Mouse (Mus musculus): ENCODE results near the gene Irgm1. TPM values are rescaled to one million over a fixed set of nuclear protein-coding genes. Genes with fewer than 3 reads are reported as not detected.
"Not testable (repeated sequence)": the region's sequence is repeated elsewhere in the genome, so short reads cannot be mapped to it uniquely, and the experiment has no call there.

The Irgm1 gene
- 1.2 and 1.6 TPM in 2 replicates for polyA plus RNA-seq (2016; fragmentation: Nextera tagmentation; extraction: Ambion mirVana)

GRCm38 (mm10) chr11:48871201-48871772, at the start of gene Irgm1:
Gene Irgm1 (minus strand): TSS chr11:48871683.
- no peaks in the 10 kb centered on the region for H3K36me3 ChIP-seq (replicated peaks)
- H3K4me3 ChIP-seq, result peak within 1 kb of the TSS; percentile 54
- peaks cover 21% of the 10 kb centered on the region for H3K4me1 ChIP-seq
- 2% methylated on average over 19 of the region's 19 CpGs for WGBS
- peaks cover 43% of the 10 kb centered on the region for H3K27me3 ChIP-seq (ENCODE audit: poor library complexity, severe bottlenecking)
- H3K27ac ChIP-seq, result peak within 1 kb of the TSS; percentile 73
- DNase-seq (ENCODE audit: extremely low spot score, low spot score), result peak; percentile 44
- H3K9me3 ChIP-seq, result no peaks in the 10 kb centered on the region

DNA sequence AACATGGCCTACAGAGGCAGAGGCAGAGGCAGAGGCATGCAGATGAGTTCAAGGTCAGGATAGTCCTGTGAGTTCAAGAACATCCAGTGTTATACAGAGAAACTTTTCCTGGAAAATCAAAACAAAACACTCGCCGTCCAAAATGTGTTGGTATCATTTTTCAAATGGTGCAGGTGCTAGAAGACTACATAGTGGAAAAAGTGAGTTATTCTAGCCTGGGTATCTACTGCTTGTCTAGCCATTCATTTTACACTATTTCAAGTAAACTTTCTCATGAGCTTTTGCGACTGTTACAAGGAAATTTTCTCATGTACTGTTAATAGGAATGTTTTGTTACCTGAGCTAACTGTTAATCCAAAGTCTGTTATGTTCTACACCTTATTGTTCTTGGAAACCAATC, 46.9 kb upstream of the Irgm1 start:
- H3K36me3 ChIP-seq (replicated peaks), result no peaks in the 10 kb centered on the region
- no peak overlapping the region for H3K27ac ChIP-seq
- H3K27me3 ChIP-seq (ENCODE audit: poor library complexity, severe bottlenecking), result no peaks in the 10 kb centered on the region
- H3K9me3 ChIP-seq, result no peaks in the 10 kb centered on the region
- no peak for DNase-seq (ENCODE audit: extremely low spot score, low spot score)
- H3K4me1 ChIP-seq, result no peaks in the 10 kb centered on the region
- no peak overlapping the region for H3K4me3 ChIP-seq
- 88% methylated on average over 3 of the region's 3 CpGs for WGBS

- Histone ChIP-seq H3K36me3 (replicated peaks) (no peaks in the 10 kb centered on the region), H3K9me3 (no peaks in the 10 kb centered on the region), H3K4me3 (no peak overlapping the region), H3K27ac (no peak overlapping the region), H3K4me1 (no peaks in the 10 kb centered on the region), H3K27me3 (ENCODE audit: poor library complexity, severe bottlenecking) (no peaks in the 10 kb centered on the region)
- WGBS, result 96% methylated on average over 1 of the region's 1 CpGs
- no peak for DNase-seq (ENCODE audit: extremely low spot score, low spot score)
Observed at GRCm38 (mm10) chr11:48913611-48914010, 42.1 kb upstream of the Irgm1 start.

- DNase-seq (ENCODE audit: extremely low spot score, low spot score), result no peak
- WGBS, result 79% methylated on average over 1 of the region's 1 CpGs
Observed at GRCm38 (mm10) chr11:48908459-48908858, 37.0 kb upstream of the Irgm1 start.

DNA sequence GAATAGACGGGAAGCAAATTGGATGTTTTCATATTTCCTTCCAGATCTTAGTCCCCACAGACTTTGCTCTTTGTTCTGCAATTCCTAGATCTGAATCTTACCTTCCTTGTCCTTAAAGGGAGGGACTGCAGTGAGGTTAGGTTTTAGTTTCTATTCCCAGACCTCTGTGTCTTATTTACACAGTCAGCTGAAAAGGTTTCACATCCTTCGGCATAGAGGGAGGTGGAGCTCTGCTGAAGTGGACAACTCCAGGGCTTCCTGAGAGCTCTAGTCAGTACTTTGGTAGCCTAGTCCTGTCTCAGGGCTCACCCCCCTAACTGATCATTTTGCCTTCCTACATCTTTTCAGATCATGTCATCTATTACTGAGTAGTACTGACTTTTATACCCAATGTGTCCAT, 30.5 kb upstream of the Irgm1 start, which contains the start of gene Gm5431:
Gm5431 (minus strand) TSS at position 194 of the 400 bp plus-strand sequence.
- no peaks in the 10 kb centered on the region for H3K4me1 ChIP-seq
- no peaks in the 10 kb centered on the region for H3K9me3 ChIP-seq
- H3K36me3 ChIP-seq (replicated peaks), result no peaks in the 10 kb centered on the region
- no peak within 1 kb of the TSS for H3K27ac ChIP-seq
- no peak within 1 kb of the TSS for H3K4me3 ChIP-seq
- no peaks in the 10 kb centered on the region for H3K27me3 ChIP-seq (ENCODE audit: poor library complexity, severe bottlenecking)
- 70% methylated on average over 2 of the region's 2 CpGs for WGBS
- DNase-seq (ENCODE audit: extremely low spot score, low spot score), result no peak

More at GRCm38 (mm10) chr11:48908459-48908858, 37.0 kb upstream of the Irgm1 start:
- Histone ChIP-seq H3K9me3 (no peaks in the 10 kb centered on the region), H3K4me3 (no peak overlapping the region), H3K27ac (no peak overlapping the region), H3K27me3 (ENCODE audit: poor library complexity, severe bottlenecking) (no peaks in the 10 kb centered on the region), H3K36me3 (replicated peaks) (no peaks in the 10 kb centered on the region), H3K4me1 (no peaks in the 10 kb centered on the region)

DNA sequence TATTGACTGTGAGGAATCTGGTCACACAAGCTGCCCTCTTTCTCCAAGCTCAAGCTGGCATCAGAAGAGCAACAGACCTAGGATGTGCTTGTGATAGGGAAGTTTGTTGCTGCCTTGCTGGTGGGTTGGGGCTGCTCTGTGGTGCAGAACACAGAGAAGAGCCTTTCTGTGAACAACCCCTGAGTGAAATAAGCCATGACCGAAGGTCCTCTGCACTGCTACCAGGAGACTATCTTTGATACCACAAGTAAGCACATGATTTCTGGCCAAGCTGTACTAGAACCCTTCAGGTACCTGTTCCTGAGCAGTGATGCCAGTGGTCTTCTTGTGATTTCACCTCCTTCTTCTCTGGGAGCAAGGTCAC, 30.1 kb upstream of the Irgm1 start:
- WGBS, result 84% methylated on average over 1 of the region's 1 CpGs

GRCm38 (mm10) chr11:48900654-48901566, 29.4 kb upstream of the Irgm1 start:
- 82% methylated on average over 6 of the region's 6 CpGs for WGBS

More for the DNA sequence above, 30.1 kb upstream of the Irgm1 start:
- H3K27ac ChIP-seq; H3K9me3 ChIP-seq; H3K4me1 ChIP-seq; H3K36me3 ChIP-seq (replicated peaks); H3K4me3 ChIP-seq; H3K27me3 ChIP-seq (ENCODE audit: poor library complexity, severe bottlenecking); DNase-seq (ENCODE audit: extremely low spot score, low spot score): not testable (repeated sequence)

DNA sequence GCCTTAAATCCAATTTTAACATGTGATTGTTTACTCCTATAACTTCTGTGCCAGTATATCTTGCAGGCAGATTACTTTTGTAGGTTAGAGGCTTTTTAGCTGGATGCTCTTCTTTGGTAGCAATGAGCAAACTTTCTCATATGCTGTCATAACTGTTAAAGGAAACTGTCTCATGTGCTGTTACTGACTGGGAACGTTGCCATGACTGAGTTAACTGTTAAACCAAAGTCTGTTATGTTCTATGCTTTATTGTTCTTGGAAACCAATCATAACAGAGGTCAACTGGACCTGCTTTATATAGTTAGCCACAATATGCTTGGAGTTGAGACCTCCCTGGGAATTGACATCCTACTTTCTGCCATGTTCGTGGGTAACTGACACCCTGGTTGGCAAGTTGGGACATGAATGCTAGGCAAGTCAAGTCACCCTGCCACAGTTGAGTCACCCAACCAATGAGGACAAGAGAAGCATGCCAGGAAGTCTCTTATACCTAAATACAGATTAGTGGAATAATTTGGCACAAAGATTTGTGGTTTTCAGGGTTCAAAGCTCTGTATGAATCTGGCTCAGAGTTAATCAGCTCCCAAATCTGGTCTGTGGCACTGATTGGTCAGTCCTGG, 27.4 kb upstream of the Irgm1 start:
- DNase-seq (ENCODE audit: extremely low spot score, low spot score), result no peak
- Histone ChIP-seq H3K36me3 (replicated peaks) (no peaks in the 10 kb centered on the region), H3K4me1 (no peaks in the 10 kb centered on the region), H3K4me3 (no peak overlapping the region), H3K27me3 (ENCODE audit: poor library complexity, severe bottlenecking) (no peaks in the 10 kb centered on the region), H3K27ac (no peak overlapping the region), H3K9me3 (no peaks in the 10 kb centered on the region)
- 72% methylated on average over 2 of the region's 2 CpGs for WGBS

More at GRCm38 (mm10) chr11:48900654-48901566, 29.4 kb upstream of the Irgm1 start:
- not testable (repeated sequence) for H3K36me3 ChIP-seq (replicated peaks); H3K27ac ChIP-seq; H3K4me1 ChIP-seq; DNase-seq (ENCODE audit: extremely low spot score, low spot score); H3K9me3 ChIP-seq; H3K4me3 ChIP-seq; H3K27me3 ChIP-seq (ENCODE audit: poor library complexity, severe bottlenecking)

DNA sequence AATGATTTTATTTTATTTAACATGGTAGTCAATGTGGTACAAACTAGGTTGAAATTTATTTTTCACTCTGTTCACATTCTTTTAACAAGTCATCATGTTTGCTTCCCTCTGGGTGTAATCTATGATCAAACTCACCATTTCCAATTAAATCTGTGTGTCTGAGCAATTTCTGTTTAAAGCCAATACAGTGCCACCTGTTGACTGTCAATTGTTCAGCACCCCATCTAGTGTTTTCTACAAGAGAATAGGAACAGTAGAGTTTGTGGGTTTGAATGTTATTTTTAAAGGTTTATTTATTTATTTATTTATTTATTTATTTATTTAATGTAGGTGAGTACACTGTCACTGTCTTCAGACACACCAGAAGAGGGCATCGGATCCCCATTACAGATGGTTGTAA, 5.2 kb upstream of the Irgm1 start:
- Histone ChIP-seq H3K27me3 (ENCODE audit: poor library complexity, severe bottlenecking) (peaks cover 22% of the 10 kb centered on the region), H3K36me3 (replicated peaks) (no peaks in the 10 kb centered on the region), H3K4me1 (peaks cover 10% of the 10 kb centered on the region), H3K4me3 (no peak overlapping the region), H3K27ac (no peak overlapping the region), H3K9me3 (no peaks in the 10 kb centered on the region)
- 97% methylated on average over 1 of the region's 1 CpGs for WGBS
- no peak for DNase-seq (ENCODE audit: extremely low spot score, low spot score)

GRCm38 (mm10) chr11:48875343-48875837, 3.9 kb upstream of the Irgm1 start:
- not testable (repeated sequence) for H3K4me3 ChIP-seq; H3K27ac ChIP-seq; DNase-seq (ENCODE audit: extremely low spot score, low spot score); H3K9me3 ChIP-seq; H3K36me3 ChIP-seq (replicated peaks)
- peaks cover 21% of the 10 kb centered on the region for H3K4me1 ChIP-seq
- peaks cover 35% of the 10 kb centered on the region for H3K27me3 ChIP-seq (ENCODE audit: poor library complexity, severe bottlenecking)
- 75% methylated on average over 1 of the region's 1 CpGs for WGBS

DNA sequence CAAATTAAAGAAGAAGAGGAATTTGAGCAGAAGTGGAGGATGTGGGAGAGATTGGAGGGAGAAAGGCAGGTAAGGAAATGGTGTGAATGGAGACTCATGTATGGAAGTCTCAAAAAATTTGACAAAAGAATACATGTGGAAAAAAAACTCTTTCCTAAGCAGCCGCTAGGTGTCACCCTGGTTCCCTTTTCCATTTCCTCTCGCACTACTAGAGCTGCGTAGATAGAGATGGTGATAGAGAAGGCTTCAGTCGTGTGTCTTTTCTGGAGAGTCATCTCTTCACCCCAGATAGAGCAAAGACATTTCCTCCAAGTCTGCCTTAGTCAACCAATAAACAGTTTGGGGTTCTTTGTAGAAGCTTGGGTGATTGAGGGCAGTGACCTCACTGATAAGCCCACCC, 3.0 kb upstream of the Irgm1 start:
- Histone ChIP-seq H3K4me1 (peaks cover 21% of the 10 kb centered on the region), H3K4me3 (no peak overlapping the region), H3K27me3 (ENCODE audit: poor library complexity, severe bottlenecking) (peaks cover 43% of the 10 kb centered on the region), H3K27ac (no peak overlapping the region), H3K9me3 (no peaks in the 10 kb centered on the region), H3K36me3 (replicated peaks) (no peaks in the 10 kb centered on the region)
- DNase-seq (ENCODE audit: extremely low spot score, low spot score), result peak; percentile 43
- WGBS, result 7% methylated on average over 4 of the region's 4 CpGs

- no peak overlapping the region for H3K27ac ChIP-seq
- H3K9me3 ChIP-seq, result no peaks in the 10 kb centered on the region
- DNase-seq (ENCODE audit: extremely low spot score, low spot score), result no peak
- peaks cover 43% of the 10 kb centered on the region for H3K27me3 ChIP-seq (ENCODE audit: poor library complexity, severe bottlenecking)
- no peaks in the 10 kb centered on the region for H3K36me3 ChIP-seq (replicated peaks)
- peaks cover 21% of the 10 kb centered on the region for H3K4me1 ChIP-seq
- no peak overlapping the region for H3K4me3 ChIP-seq
- WGBS, result 75% methylated on average over 10 of the region's 10 CpGs
Observed at GRCm38 (mm10) chr11:48873591-48874290, 2.3 kb upstream of the Irgm1 start.
